Mouse (Mus musculus) testis, adult 10 weeks (tissue): ENCODE data around the gene Ahcy. TPM values are rescaled to one million over a fixed set of nuclear protein-coding genes. Genes with fewer than 3 reads are reported as not detected.

Experiments
- polyA plus RNA-seq: library from polyadenylated mRNA; stranded (reverse); fragments of 350-450 nt; fragmentation: Illumina TruSeq; extraction: RNeasy Lipid Tissue Mini Kit (QIAGEN cat#74804); gene quantifications from one replicate; pipeline ENCODE4 v1.2.3, GENCODE M21; 2014; ENCODE audit warnings: low read depth, low replicate concordance

The Ahcy gene
- polyA plus RNA-seq = 8.5 TPM

GRCm38 (mm10) chr2:155073978-155074765, at the start of gene Ahcy:
Gene Ahcy (minus strand): TSS chr2:155074497.

GRCm38 (mm10) chr2:155018251-155018755, 56.0 kb downstream of the Ahcy start, which contains the start of gene Gm14226:
Gene Gm14226 (plus strand): TSS chr2:155018266.

Other genes starting within 250 kb of the Ahcy start
- gene Eif2s2, start 181.6 kb downstream of the Ahcy start, polyA plus RNA-seq = 351 TPM
- gene Gm14226, start 56.2 kb downstream of the Ahcy start, polyA plus RNA-seq = 59.4 TPM
- 61.0 TPM for gene Itch, start 59.0 kb upstream of the Ahcy start, polyA plus RNA-seq
- 38.5 TPM for gene Dynlrb1, start 162.0 kb upstream of the Ahcy start, polyA plus RNA-seq
- 5.7 TPM for gene Map1lc3a, start 201.8 kb upstream of the Ahcy start, polyA plus RNA-seq